Mouse (Mus musculus): ENCODE data around the gene Asxl2.

The Asxl2 gene

GRCm38 (mm10) chr12:3545451-3545850 is 118.8 kb downstream of the Asxl2 start:
- DNase-seq (ENCODE audit: low read depth, low spot score), result no peak

GRCm38 (mm10) chr12:3546121-3546658 is 119.5 kb downstream of the Asxl2 start:
- no peak for DNase-seq (ENCODE audit: low read depth, low spot score)

GRCm38 (mm10) chr12:3546781-3547180 is 120.1 kb downstream of the Asxl2 start:
- no peak for DNase-seq (ENCODE audit: low read depth, low spot score)

- peak; percentile 63 for DNase-seq (ENCODE audit: low read depth, low spot score)
These were observed 120.8 kb downstream of the Asxl2 start for GRCm38 (mm10) chr12:3547506-3547905.

- no peak for DNase-seq (ENCODE audit: low read depth, low spot score)
These were observed 121.3 kb downstream of the Asxl2 start for GRCm38 (mm10) chr12:3547911-3548310.

- peak; percentile 29 for DNase-seq (ENCODE audit: low read depth, low spot score)
These were observed 122.0 kb downstream of the Asxl2 start for GRCm38 (mm10) chr12:3548582-3549211.

GRCm38 (mm10) chr12:3550280-3550679 is 123.6 kb downstream of the Asxl2 start:
- DNase-seq (ENCODE audit: low read depth, low spot score), result peak; percentile 35
